Mouse (Mus musculus) megakaryocyte progenitor cell, adult 5-6 weeks (primary cell): ENCODE measurements at regions not wholly inside any gene's neighbourhood (a gene's known extent, or its start where the extent isn't known, plus 50 kb on each side); places are given as distances from the start of the nearest gene placed in this dataset.
"Not testable (repeated sequence)": the region's sequence is repeated elsewhere in the genome, so short reads cannot be mapped to it uniquely, and the experiment has no call there.

ENCODE experiments used
- ATAC-seq: replicated peaks from 2 replicates; pipeline ENCODE4 v1.8.0; 2016; ENCODE audit warnings: mild to moderate bottlenecking, moderate TSS enrichment, inconsistent platforms; ENCODE audit not compliant: poor library complexity

- no peak for ATAC-seq
Measured at GRCm38 (mm10) chr1:73668691-73669090, 455.6 kb downstream of the Tns1 start.

DNA sequence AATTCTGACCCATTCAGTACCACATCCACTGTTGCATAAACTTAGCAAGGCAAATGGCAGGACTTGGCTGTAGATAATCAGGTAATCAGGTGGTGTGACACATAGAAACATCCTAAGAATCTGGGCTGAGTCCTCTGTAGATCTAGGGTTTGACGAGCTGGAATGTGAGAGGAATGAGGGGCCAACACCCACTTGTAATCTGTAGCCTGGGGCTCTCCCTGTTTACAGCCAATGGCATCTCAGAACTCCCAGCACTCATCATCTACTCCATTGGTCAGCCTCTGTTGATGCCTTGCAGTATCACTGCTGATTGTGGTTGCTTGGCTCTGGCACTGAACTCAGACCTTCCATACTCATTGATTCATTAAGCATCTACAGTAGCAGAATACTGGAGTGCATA is 460.7 kb downstream of the Tns1 start:
- no peak for ATAC-seq

- ATAC-seq, result no peak
Measured at GRCm38 (mm10) chr1:73645011-73645410, 479.2 kb downstream of the Tns1 start.

GRCm38 (mm10) chr1:73644394-73644793 is 479.9 kb downstream of the Tns1 start:
- no peak for ATAC-seq

GRCm38 (mm10) chr1:73643431-73643830 is 480.8 kb downstream of the Tns1 start:
- no peak for ATAC-seq

DNA sequence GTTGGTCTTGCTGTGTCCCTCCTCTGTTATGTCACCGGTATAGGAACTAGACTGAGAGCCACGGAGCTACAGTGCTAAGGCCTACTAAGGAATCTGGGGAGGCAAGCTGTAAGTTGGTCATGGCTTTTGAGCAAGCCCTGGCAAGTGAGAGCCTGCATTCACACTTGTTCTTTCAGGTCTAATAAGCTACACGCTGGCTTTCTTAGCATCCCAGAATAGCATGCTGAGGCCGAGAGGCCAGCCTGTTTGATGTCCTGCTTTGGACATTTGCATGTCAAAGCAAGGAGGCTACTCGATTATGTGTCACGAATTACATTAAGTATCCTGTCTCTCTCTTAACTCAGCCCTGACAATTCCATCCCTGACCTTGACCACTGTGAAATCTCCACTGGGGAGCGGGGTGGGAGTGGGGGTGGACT is 481.5 kb downstream of the Tns1 start:
- no peak for ATAC-seq

GRCm38 (mm10) chr1:73641456-73641855 is 482.8 kb downstream of the Tns1 start:
- no peak for ATAC-seq

- no peak for ATAC-seq
Measured at GRCm38 (mm10) chr1:73640726-73641451, 483.4 kb downstream of the Tns1 start.

DNA sequence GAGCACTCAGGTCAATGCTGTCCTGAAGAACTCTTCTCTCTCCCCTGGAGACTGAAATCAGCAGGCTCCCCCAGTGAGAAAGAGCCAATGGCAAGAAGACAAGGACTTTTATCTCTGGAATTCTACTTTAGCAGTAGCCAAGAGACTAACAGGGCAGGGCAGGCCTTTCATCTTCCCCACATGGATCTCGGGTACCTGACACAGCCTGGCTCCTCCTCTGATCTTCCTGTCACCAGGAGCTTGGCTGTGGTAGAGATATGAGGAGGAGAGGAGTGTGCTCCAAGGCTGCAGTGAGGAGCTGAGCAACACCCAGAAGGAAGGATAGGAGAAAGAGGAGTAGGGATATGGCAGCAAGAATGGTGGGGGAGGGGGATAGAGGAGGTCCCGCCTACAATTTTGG is 488.5 kb downstream of the Tns1 start:
- ATAC-seq, result no peak

- no peak for ATAC-seq
Measured at GRCm38 (mm10) chr1:73634871-73635270, 489.4 kb downstream of the Tns1 start.

DNA sequence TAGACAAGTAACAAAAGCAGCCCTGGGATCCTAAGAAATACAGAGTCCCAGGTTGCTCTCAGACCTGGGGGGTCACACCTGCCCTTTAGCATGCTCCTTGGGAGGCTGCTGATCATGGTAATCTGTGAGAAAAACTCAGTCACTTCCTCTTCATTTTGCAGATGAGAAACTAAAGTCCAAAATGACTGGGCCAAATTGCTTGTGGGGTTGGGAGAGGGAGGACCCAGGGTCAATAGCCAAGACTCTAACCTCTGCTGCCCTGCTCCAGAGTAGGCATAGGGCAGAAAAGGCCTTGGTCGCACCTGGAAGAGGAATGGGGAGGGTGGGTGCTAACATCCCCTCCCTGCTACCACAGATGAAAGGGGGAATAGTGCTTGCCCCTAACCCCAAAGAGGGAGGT is 491.2 kb downstream of the Tns1 start:
- ATAC-seq, result no peak

DNA sequence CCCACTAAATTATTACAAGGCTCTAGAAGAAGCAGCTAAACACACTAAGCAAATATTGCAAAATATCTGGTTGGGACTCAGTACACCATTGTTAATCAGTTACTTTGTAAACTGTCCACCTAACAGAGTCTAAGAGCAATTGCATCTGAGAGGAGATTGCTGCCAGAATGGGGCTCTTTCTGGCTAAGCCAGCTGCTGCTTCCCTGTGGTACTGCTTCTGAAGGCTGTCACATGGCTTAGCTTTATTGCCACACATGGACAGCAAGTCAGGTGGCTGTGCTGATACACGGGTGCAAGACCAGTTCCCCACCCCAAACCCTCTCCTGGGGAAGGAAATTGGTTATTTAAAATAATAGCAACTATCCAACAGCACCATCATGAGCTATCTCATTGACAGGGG is 493.9 kb downstream of the Tns1 start:
- no peak for ATAC-seq

GRCm38 (mm10) chr1:73625365-73625764 is 498.9 kb downstream of the Tns1 start:
- ATAC-seq, result no peak

GRCm38 (mm10) chr1:73621121-73621520 is 503.1 kb downstream of the Tns1 start:
- ATAC-seq, result not testable (repeated sequence)

DNA sequence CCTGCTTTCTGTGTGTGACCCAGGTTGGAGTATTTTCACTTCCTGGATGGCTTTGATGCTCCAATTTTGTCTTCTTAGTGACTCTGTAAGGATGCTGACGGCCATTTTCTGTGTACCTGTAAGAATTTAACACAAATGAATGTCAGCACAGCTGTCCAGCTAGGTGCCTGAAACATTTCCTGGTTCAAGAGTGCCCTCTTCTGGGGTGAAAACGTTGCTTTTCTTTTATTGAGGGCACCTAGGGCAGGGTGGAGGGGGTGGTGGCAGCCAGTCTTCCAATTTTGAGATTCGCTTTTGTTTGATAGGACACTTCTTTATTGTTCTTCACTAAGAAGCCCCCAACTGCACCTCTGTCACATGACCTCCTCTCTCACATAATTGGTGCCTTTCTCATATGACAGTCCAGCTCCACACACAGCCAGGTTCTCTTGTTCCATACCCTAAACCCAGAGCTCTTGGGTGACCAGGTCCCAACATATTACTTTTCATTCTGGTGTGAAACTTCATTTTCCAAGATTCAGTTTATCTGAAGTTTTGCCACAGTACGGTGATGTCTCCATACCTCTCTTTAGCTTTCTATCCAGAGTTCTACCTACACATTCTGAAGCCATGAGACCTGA is 505.6 kb downstream of the Tns1 start:
- ATAC-seq, result no peak

- no peak for ATAC-seq
Measured at GRCm38 (mm10) chr1:73593653-73594385, 530.4 kb downstream of the Tns1 start.

DNA sequence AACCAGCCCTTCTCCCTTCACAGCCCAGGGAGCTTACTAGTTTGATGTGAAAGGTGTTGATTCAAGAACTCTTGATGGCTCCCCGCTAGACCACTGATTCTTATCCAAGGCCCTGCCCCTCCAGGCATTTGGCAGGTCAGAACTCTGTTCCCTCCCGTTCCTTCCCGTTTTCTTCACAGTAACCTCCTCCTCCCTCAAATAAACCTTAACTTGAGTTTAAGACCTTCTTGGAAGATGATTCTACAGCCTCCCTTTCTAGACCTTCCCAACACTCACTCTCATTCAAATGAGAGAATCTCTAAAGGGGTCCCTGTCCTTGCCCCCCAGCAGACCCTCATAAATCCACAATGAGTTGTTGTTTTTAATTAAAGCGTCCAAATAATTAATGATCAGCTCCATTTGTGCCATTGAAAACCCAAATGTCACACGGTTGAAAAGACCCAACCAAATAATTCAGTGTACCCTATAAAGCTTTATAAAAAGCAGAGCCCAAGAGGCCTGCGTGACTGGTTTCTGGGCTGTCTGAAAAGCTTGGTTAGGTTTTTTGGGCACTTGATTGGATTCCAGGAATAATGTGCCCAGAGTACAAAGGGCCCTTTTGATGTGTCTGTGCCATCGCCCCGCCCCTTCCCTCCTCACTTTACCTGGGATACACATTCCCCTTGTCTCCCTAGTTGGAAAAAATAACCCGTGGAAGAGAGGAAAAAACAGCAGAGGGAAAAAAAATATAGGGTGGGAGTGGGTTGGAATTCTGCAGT is 532.7 kb downstream of the Tns1 start:
- ATAC-seq, result no peak

DNA sequence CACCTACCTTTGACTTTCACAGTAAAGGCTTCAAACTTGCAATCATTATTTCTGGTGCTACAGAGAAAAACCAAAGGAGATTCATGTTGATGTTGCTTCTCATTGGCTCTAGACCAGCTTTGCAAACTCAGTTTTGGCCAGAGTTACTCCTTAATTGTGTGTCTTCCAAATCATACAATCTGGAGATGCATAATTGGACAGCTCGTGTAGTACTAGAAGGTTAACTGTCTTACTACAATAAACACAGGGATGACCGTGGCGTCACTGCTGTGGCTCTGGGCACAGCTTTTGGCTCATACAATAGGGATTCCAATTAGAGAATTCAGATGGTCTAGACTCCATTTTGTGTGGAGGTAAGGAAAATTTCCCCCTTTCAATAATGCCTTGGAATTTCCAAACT is 544.6 kb downstream of the Tns1 start:
- no peak for ATAC-seq

- ATAC-seq, result no peak
Measured at GRCm38 (mm10) chr1:73577019-73577418, 547.2 kb downstream of the Tns1 start.

DNA sequence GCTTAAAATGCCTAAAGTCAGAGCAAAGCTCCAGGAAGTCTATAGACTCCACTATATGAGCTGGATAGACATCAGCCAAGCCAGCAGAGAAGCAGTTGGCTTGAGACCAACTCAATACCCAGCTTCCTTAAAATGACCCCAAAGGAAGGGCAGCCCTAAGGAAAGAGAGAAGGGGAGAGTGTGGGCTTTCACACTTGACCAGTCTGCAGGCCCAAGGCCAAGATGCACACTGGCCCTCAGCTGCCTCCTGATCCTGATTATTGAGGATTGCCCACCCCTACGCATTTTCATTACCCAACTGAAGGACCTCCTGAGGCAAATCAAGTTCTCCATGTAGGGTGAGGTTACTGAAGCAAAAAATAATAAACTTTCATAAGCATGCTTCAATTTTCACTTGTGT is 548.6 kb downstream of the Tns1 start:
- ATAC-seq, result no peak

- no peak for ATAC-seq
Measured at GRCm38 (mm10) chr1:73570944-73571343, 553.3 kb downstream of the Tns1 start.
